ENCODE assay signal across 10 mouse cellular contexts in the genomic region with DNA sequence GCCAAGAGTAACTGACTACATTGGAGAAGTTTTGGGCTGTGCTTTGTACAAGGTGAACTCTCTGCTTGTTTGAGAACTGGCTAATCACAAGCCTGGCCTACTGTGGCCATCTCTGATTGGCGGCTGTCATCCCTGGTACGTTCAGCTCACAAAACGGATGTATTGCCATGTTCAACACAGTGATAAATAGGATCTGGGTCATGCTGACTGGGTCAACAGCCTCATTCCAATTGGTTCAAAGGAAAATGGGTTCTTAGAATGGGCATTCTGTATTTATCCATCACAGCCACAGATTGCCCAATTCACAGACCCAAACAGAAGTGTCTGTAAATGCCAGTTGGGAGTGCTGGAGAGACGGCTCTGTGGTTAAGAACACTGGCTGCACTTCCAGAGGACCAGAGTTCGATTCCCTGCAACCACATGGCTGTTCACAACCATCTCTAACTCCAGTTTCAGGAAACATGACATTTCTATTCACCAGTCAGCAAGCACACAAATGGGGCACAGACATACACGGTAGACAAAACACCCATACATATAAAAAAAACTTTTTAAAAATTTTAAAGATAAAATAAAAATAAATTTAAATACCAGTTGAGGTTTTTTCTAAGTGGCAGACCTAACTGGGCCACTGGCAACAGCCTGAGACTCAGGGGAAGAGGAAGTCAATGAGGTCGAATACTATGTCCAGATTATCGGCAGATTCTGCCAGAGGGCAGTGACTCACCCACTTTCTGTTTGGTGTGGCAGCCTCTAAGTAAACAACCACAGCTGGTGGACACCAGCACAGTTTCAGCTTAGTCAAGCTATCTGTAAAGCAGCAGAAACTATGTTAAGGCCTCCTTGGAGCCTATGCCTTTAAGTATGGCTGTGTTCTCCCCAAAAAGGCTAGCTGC. TPM values are rescaled to one million over a fixed set of nuclear protein-coding genes. Genes with fewer than 3 reads are reported as not detected.
DNase-seq lines count a peak whose midpoint lies in the region; ATAC-seq and TF ChIP-seq lines count a peak whose summit lies in the region.
"Had no signal": no experiment of that assay in that cellular context is flagged by ENCODE, and none has a peak within 500 bp of the region (broad histone marks: within the 10 kb centered on the region; RNA-seq: fewer than 3 reads in every experiment).

No protein-coding gene starts in this region.

- no peaks in the 10 kb centered on the region for H3K9me3 ChIP-seq in liver, embryonic 12.5 days (replicated peaks)
- no peaks in the 10 kb centered on the region for H3K9me3 ChIP-seq in hindbrain, embryonic 11.5 days (ENCODE audit: control insufficient read depth, low read length)

- H3K9ac ChIP-seq in liver, embryonic 12.5 days: no peak overlapping the region
- no peak overlapping the region for H3K9ac ChIP-seq in hindbrain, embryonic 11.5 days (ENCODE audit: low read depth, low read length)
- H3K9ac ChIP-seq: forebrain, embryonic 13.5 days had no signal

- H3K36me3 ChIP-seq in spleen, adult 2 months (ENCODE audit: control insufficient read depth, insufficient read depth, low read length): peaks cover 29% of the 10 kb centered on the region
- peaks cover 63% of the 10 kb centered on the region for H3K36me3 ChIP-seq in liver, embryonic 12.5 days
- peaks cover 5% of the 10 kb centered on the region; the same call in 1 of the 2 replicates for H3K36me3 ChIP-seq in hindbrain, embryonic 11.5 days (ENCODE audit: control insufficient read depth, insufficient read depth, low read length)

- no peak for TF ChIP-seq POLR2A in spleen, adult 2 months (IDR thresholded peaks at IDR 0.05; ENCODE audit: low read depth, low read length)
- no peak for TF ChIP-seq POLR2A in bone marrow, adult 2 months (IDR thresholded peaks at IDR 0.05; ENCODE audit: borderline replicate concordance, control insufficient read depth, low read depth, low read length)

- WGBS in spleen, adult 2 months: 62% methylated on average over 8 of the region's 8 CpGs
- WGBS in bone marrow, adult 2 months: 38% methylated on average over 8 of the region's 8 CpGs
- WGBS in liver, embryonic 12.5 days (ENCODE audit: insufficient replicate concordance): 60% methylated on average over 8 of the region's 8 CpGs
- 85% methylated on average over 8 of the region's 8 CpGs for WGBS in hindbrain, embryonic 11.5 days

- peak; percentile 52 for ATAC-seq in liver, embryonic 12.5 days
- ATAC-seq in hindbrain, embryonic 11.5 days (ENCODE audit: low FRiP score): no peak
- ATAC-seq: forebrain, embryonic 13.5 days had no signal

- DNase-seq in spleen, adult 2 months (ENCODE audit: low read depth in 1 of 2, low spot score in 2 of 2): no peak
- DNase-seq in spleen, adult 18-20 months: no peak
- DNase-seq in natural killer cell, adult 2 months (ENCODE audit: low spot score in 2 of 2): peak; percentile 44 to 62
- DNase-seq in ovary, postnatal 36 days (ENCODE audit: low spot score): no peak
- no peak for DNase-seq in hindbrain, embryonic 11.5 days (ENCODE audit: low spot score)
- no peak for DNase-seq in cerebellum, adult 18-20 months
- DNase-seq: kidney, postnatal 4 days had no signal

- H3K4me1 ChIP-seq in spleen, adult 2 months (ENCODE audit: control insufficient read depth, insufficient read depth, insufficient read length): no peaks in the 10 kb centered on the region
- H3K4me1 ChIP-seq in bone marrow, adult 2 months (ENCODE audit: control insufficient read depth, insufficient read depth, low read length): peaks cover 3% of the 10 kb centered on the region; the same call in 1 of the 2 replicates
- H3K4me1 ChIP-seq in liver, embryonic 12.5 days: peaks cover 24% of the 10 kb centered on the region
- no peaks in the 10 kb centered on the region for H3K4me1 ChIP-seq in hindbrain, embryonic 11.5 days (replicated peaks; ENCODE audit: control insufficient read depth, insufficient read depth, low read length)
- H3K4me1 ChIP-seq: forebrain, embryonic 13.5 days had no signal

- H3K4me2 ChIP-seq in liver, embryonic 12.5 days: no peak overlapping the region
- no peak overlapping the region for H3K4me2 ChIP-seq in hindbrain, embryonic 11.5 days (replicated peaks; ENCODE audit: low read depth, low read length)
- H3K4me2 ChIP-seq: forebrain, embryonic 13.5 days had no signal

- no peak for TF ChIP-seq CTCF in spleen, adult 2 months (IDR thresholded peaks at IDR 0.05; ENCODE audit: extremely low read depth, insufficient read depth, insufficient read length, insufficient replicate concordance)
- no peak for TF ChIP-seq CTCF in bone marrow, adult 2 months (IDR thresholded peaks at IDR 0.05; ENCODE audit: control insufficient read depth, insufficient read depth, low read length)

- no peak overlapping the region for H3K4me3 ChIP-seq in spleen, adult 2 months (ENCODE audit: extremely low read depth, insufficient read depth, insufficient read length)
- no peak overlapping the region for H3K4me3 ChIP-seq in bone marrow, adult 2 months (replicated peaks; ENCODE audit: control insufficient read depth, low read depth, low read length)
- H3K4me3 ChIP-seq in liver, embryonic 12.5 days: no peak overlapping the region
- no peak overlapping the region for H3K4me3 ChIP-seq in hindbrain, embryonic 11.5 days (ENCODE audit: low read depth, low read length)
- H3K4me3 ChIP-seq: forebrain, embryonic 13.5 days had no signal

- no peaks in the 10 kb centered on the region for H3K27me3 ChIP-seq in spleen, adult 2 months (ENCODE audit: control insufficient read depth, insufficient read depth, low read length)
- no peaks in the 10 kb centered on the region for H3K27me3 ChIP-seq in liver, embryonic 12.5 days (replicated peaks)
- H3K27me3 ChIP-seq in hindbrain, embryonic 11.5 days (ENCODE audit: control insufficient read depth, insufficient read depth, low read length): no peaks in the 10 kb centered on the region
- H3K27me3 ChIP-seq: forebrain, embryonic 13.5 days had no signal

- peak overlapping the region; percentile 14; the same call in 1 of the 2 replicates for H3K27ac ChIP-seq in spleen, adult 2 months (ENCODE audit: insufficient read depth, low read length)
- H3K27ac ChIP-seq in bone marrow, adult 2 months (ENCODE audit: control insufficient read depth, insufficient read depth, low read depth, low read length, poor library complexity): peak overlapping the region; percentile 25; the same call in 1 of the 2 replicates
- peak overlapping the region; percentile 74 for H3K27ac ChIP-seq in liver, embryonic 12.5 days
- H3K27ac ChIP-seq in hindbrain, embryonic 11.5 days (ENCODE audit: low read depth, low read length): no peak overlapping the region
- H3K27ac ChIP-seq: forebrain, embryonic 13.5 days had no signal

RNA-seq across cellular contexts. Expression of a gene that starts 12.9 kb away (rescaled TPM):
- polyA plus RNA-seq in spleen, adult 2 months (2012; rRNA removed): 12.8 and 13.2 TPM in 2 replicates
- 139 and 156 TPM in 2 replicates for polyA plus RNA-seq in bone marrow, adult 2 months (2011; ENCODE audit: insufficient read depth, insufficient read length, low replicate concordance, missing spikeins)
- polyA plus RNA-seq in liver, embryonic 12.5 days (2016; fragmentation: Nextera tagmentation; extraction: Ambion mirVana): 119 and 126 TPM in 2 replicates
- 180 and 205 TPM in 2 replicates for polyA plus RNA-seq in hindbrain, embryonic 11.5 days (2014; fragmentation: Nextera tagmentation; extraction: Ambion mirVana)

RNA-seq across cellular contexts. Expression of a gene that starts 13.3 kb away (rescaled TPM):
- 87.2 and 96.1 TPM in 2 replicates for polyA plus RNA-seq in spleen, adult 2 months (2012; rRNA removed)
- 37.6 and 48.3 TPM in 2 replicates for polyA plus RNA-seq in bone marrow, adult 2 months (2011; ENCODE audit: insufficient read depth, insufficient read length, low replicate concordance, missing spikeins)
- polyA plus RNA-seq in liver, embryonic 12.5 days (2016; fragmentation: Nextera tagmentation; extraction: Ambion mirVana): 46.6 and 50.5 TPM in 2 replicates
- polyA plus RNA-seq in hindbrain, embryonic 11.5 days (2014; fragmentation: Nextera tagmentation; extraction: Ambion mirVana): 26.7 and 29.8 TPM in 2 replicates

RNA-seq across cellular contexts. Expression of a gene that starts 55.6 kb away (rescaled TPM):
- polyA plus RNA-seq in spleen, adult 2 months (2012; rRNA removed): 1.3 and 1.7 TPM in 2 replicates
- 0.42 TPM in 1 of 2 replicates, not detected in the other for polyA plus RNA-seq in bone marrow, adult 2 months (2011; ENCODE audit: insufficient read depth, insufficient read length, low replicate concordance, missing spikeins)
- 0.11 and 0.12 TPM in 2 replicates for polyA plus RNA-seq in liver, embryonic 12.5 days (2016; fragmentation: Nextera tagmentation; extraction: Ambion mirVana)
- 4.8 and 6.2 TPM in 2 replicates for polyA plus RNA-seq in hindbrain, embryonic 11.5 days (2014; fragmentation: Nextera tagmentation; extraction: Ambion mirVana)

RNA-seq across cellular contexts. Expression of a gene that starts 56.9 kb away (rescaled TPM):
- polyA plus RNA-seq in spleen, adult 2 months (2012; rRNA removed): 15.5 and 19.1 TPM in 2 replicates
- 5.2 and 11.4 TPM in 2 replicates for polyA plus RNA-seq in bone marrow, adult 2 months (2011; ENCODE audit: insufficient read depth, insufficient read length, low replicate concordance, missing spikeins)
- 2.6 and 4.7 TPM in 2 replicates for polyA plus RNA-seq in liver, embryonic 12.5 days (2016; fragmentation: Nextera tagmentation; extraction: Ambion mirVana)
- 1.7 and 2.2 TPM in 2 replicates for polyA plus RNA-seq in hindbrain, embryonic 11.5 days (2014; fragmentation: Nextera tagmentation; extraction: Ambion mirVana)

Comparison
In these comparisons a context has a peak if more than half of its experiments do, and no peak if none do; other contexts are left out.
1. DNase-seq: peak in natural killer cell, adult 2 months (2 of 2); none in spleen, adult 2 months (0 of 2), spleen, adult 18-20 months (0 of 2), ovary, postnatal 36 days (single experiment), hindbrain, embryonic 11.5 days (single experiment) and cerebellum, adult 18-20 months (0 of 2).